Mouse (Mus musculus): ENCODE results near the gene Tulp2.

DNA sequence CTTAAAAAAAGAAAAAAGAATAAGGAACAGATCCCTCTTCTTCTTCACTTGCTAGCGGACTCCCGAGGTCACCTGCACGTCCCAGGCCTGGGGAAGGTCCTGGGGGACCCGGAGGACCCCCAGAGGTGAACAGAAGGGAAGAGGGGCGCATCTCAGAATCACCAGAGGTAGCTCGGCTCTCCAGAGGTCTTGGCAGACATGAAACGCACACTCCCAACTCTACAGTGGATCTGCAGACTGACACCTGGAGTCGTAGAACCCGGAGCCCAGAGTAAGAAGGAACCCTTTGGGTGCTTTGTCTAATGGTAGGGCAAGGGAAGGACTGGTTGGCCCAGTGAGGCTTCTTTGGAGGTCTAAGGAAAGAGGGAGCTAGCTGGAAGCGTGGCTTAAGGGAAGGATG is 55.9 kb downstream of the Tulp2 start:
- no peak for TF ChIP-seq CTCF (conservative IDR thresholded peaks at IDR 0.05; ENCODE audit: insufficient read depth, insufficient read length, low read depth, low read length)
- no peak for TF ChIP-seq POLR2A (IDR thresholded peaks at IDR 0.05; ENCODE audit: low read depth, low read length)
